Mouse (Mus musculus) lung, postnatal 0 days (tissue): ENCODE measurements around the gene Ctdsp2. TPM values are rescaled to one million over a fixed set of nuclear protein-coding genes. Genes with fewer than 3 reads are reported as not detected.

ENCODE experiments used
- ATAC-seq: fragments of 200-750 bp; cut with Nextera tagmentation; 2 replicates; pipeline ENCODE4 v1.8.0; 2017; ENCODE audit warnings: moderate library complexity
- DNase-seq: peaks from one replicate; pipeline ENCODE4 v3.0.0-alpha.2; 2016; ENCODE audit warnings: low spot score
- H3K27ac ChIP-seq: fragments of 300-500 bp; sonication (generic); 2 replicates; pipeline ENCODE4 v1.5.1; 2014; ENCODE audit warnings: antibody characterized with exemption, mild to moderate bottlenecking, low read length, mixed read lengths
- H3K27me3 ChIP-seq: fragments of 300-500 bp; sonication (generic); replicated peaks from 2 replicates; pipeline ENCODE4 v1.6.1; 2014; ENCODE audit warnings: low read length, mixed read lengths; ENCODE audit not compliant: insufficient read depth
- H3K36me3 ChIP-seq: fragments of 300-500 bp; sonication (generic); 2 replicates; pipeline ENCODE4 v1.6.1; 2014; ENCODE audit warnings: low read length, mixed read lengths; ENCODE audit not compliant: insufficient read depth
- H3K4me1 ChIP-seq: fragments of 300-500 bp; sonication (generic); 2 replicates; pipeline ENCODE4 v1.6.1; 2014; ENCODE audit warnings: antibody characterized with exemption, low read depth, low read length, mixed read lengths; ENCODE audit not compliant: insufficient read depth
- H3K4me2 ChIP-seq: fragments of 300-500 bp; sonication (generic); replicated peaks from 2 replicates; pipeline ENCODE4 v1.6.1; 2014; ENCODE audit warnings: low read depth, mild to moderate bottlenecking, low read length, moderate library complexity, mixed read lengths
- H3K4me3 ChIP-seq: fragments of 300-500 bp; sonication (generic); 2 replicates; pipeline ENCODE4 v1.5.1; 2014; ENCODE audit warnings: low read depth, low read length
- H3K9ac ChIP-seq: fragments of 300-500 bp; sonication (generic); replicated peaks from 2 replicates; pipeline ENCODE4 v1.6.1; 2014; ENCODE audit warnings: low read depth, mild to moderate bottlenecking
- H3K9me3 ChIP-seq: fragments of 300-500 bp; sonication (generic); 2 replicates; pipeline ENCODE4 v1.6.1; 2016; ENCODE audit warnings: low read length, mixed read lengths
- CTCF ChIP-seq: IDR thresholded peaks from 2 replicates; pipeline ENCODE4 v1.5.1; 2016; ENCODE audit warnings: antibody characterized with exemption, mild to moderate bottlenecking
- EP300 ChIP-seq: IDR thresholded peaks from 2 replicates; pipeline ENCODE4 v1.6.1; 2016; ENCODE audit warnings: antibody characterized with exemption, mild to moderate bottlenecking, control low read depth
- WGBS: fragments of 180-500 bp; shearing (Covaris S2); extraction: QIAGEN DNeasy Blood & Tissue Kit; methylation state at CpG from one replicate; pipeline ENCODE4 v1.1.7; 2014; 5-methylcytosine and 5-hydroxymethylcytosine counted together
- polyA plus RNA-seq: library from polyadenylated mRNA; unstranded; fragments of >200 nt; fragmentation: Nextera tagmentation; extraction: Ambion mirVana; gene quantifications from 2 replicates; pipeline ENCODE4 v1.2.1, GENCODE M21; 2015

Gene Ctdsp2
- polyA plus RNA-seq, 1 experiment from 2014 or later, result 63.9 TPM

DNA sequence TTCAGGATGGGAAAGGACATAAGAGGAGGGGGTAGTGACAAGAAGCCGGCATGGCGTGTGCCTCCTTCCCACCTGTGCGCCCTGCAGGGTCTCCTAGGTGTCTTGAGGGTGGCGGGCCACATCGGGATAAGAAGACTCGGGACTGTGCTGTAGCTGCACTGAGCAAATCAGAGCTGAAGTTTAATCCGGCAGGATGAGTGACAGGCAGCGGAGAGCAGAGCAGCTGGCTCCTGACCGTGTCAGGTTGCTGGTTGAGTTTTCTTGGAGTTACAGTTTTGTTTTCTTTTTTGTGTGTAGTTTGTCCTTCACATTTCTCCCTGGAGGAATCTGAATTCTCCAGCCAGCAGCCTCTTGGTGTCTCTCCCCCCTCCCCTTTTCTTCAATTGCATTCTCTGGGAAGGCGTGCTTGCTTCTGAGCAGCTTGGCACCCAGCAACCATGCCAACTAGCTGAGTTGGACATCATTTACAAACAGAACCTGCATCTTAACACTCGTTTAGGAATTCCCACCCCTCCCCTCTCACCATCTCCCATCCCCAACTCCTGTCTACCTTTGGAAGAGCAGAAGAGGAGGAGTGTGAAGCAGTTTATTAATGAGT lies 2.5 kb downstream of the Ctdsp2 start:
- peaks cover 41% of the 10 kb centered on the region for H3K4me1 ChIP-seq
- H3K9ac ChIP-seq, result peak overlapping the region; percentile 99
- peak overlapping the region; percentile 80 for H3K4me2 ChIP-seq
- no peaks in the 10 kb centered on the region for H3K9me3 ChIP-seq
- peak overlapping the region; percentile 98 for H3K4me3 ChIP-seq
- DNase-seq (no peak), ATAC-seq (no peak)
- peak overlapping the region; percentile 100 for H3K27ac ChIP-seq
- H3K36me3 ChIP-seq, result no peaks in the 10 kb centered on the region
- WGBS, result 11% methylated on average over 11 of the region's 11 CpGs
- no peak for TF ChIP-seq CTCF
- TF ChIP-seq EP300, result no peak
- H3K27me3 ChIP-seq, result no peaks in the 10 kb centered on the region

DNA sequence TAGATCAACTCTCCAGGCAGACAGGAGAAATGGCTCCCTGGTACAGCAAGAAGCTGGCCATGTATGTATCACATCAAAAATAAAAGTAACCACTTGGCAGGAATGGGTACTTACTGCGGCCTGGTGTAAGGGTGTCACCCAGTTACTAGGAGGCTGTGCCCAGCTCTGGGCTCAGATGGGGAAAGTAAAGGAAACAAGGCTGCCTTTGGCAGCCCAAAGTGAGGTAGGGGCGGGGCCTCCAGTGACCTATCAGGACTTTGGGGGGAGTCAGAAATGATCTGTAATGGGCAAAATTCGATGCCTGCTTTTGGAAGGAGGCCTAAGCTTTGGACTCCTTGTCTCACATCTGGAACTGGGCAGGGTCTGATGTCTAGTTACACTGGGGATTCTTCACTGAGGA lies 3.2 kb downstream of the Ctdsp2 start:
- peak overlapping the region; percentile 80 for H3K4me2 ChIP-seq
- no peaks in the 10 kb centered on the region for H3K27me3 ChIP-seq
- H3K4me3 ChIP-seq, result peak overlapping the region; percentile 98
- H3K9me3 ChIP-seq, result no peaks in the 10 kb centered on the region
- ATAC-seq (no peak), DNase-seq (no peak)
- no peak for TF ChIP-seq CTCF
- H3K36me3 ChIP-seq, result no peaks in the 10 kb centered on the region
- H3K27ac ChIP-seq, result peak overlapping the region; percentile 100; the same call in 1 of the 2 replicates
- 28% methylated on average over 3 of the region's 3 CpGs for WGBS
- H3K9ac ChIP-seq, result peak overlapping the region; percentile 99; the same call in 1 of the 2 replicates
- peaks cover 48% of the 10 kb centered on the region for H3K4me1 ChIP-seq

GRCm38 (mm10) chr10:126983193-126983725 lies 4.7 kb downstream of the Ctdsp2 start:
- H3K4me2 ChIP-seq, result peak overlapping the region; percentile 80
- TF ChIP-seq EP300, result no peak
- TF ChIP-seq CTCF, result no peak
- no peak for DNase-seq
- H3K27ac ChIP-seq, result peak overlapping the region; percentile 82
- H3K36me3 ChIP-seq, result no peaks in the 10 kb centered on the region
- H3K9me3 ChIP-seq, result no peaks in the 10 kb centered on the region
- peak overlapping the region; percentile 98 for H3K4me3 ChIP-seq
- peak overlapping the region; percentile 39; the same call in 1 of the 2 replicates for H3K9ac ChIP-seq
- H3K27me3 ChIP-seq, result no peaks in the 10 kb centered on the region
- WGBS, result 16% methylated on average over 14 of the region's 14 CpGs
- ATAC-seq, result no peak
- H3K4me1 ChIP-seq, result peaks cover 62% of the 10 kb centered on the region

GRCm38 (mm10) chr10:126984189-126985004 lies 5.9 kb downstream of the Ctdsp2 start:
- 0 out of 2 replicates have a peak overlapping the region, but pooled peaks have one; percentile 5 for H3K4me3 ChIP-seq
- peak; percentile 12 for DNase-seq
- TF ChIP-seq EP300, result no peak
- no peak for TF ChIP-seq CTCF
- H3K9me3 ChIP-seq, result no peaks in the 10 kb centered on the region
- ATAC-seq, result no peak
- no peak overlapping the region for H3K9ac ChIP-seq
- H3K27ac ChIP-seq, result peak overlapping the region; percentile 82
- no peaks in the 10 kb centered on the region for H3K27me3 ChIP-seq
- 11% methylated on average over 5 of the region's 5 CpGs for WGBS
- H3K4me2 ChIP-seq, result peak overlapping the region; percentile 80
- H3K4me1 ChIP-seq, result peaks cover 68% of the 10 kb centered on the region
- H3K36me3 ChIP-seq, result no peaks in the 10 kb centered on the region

DNA sequence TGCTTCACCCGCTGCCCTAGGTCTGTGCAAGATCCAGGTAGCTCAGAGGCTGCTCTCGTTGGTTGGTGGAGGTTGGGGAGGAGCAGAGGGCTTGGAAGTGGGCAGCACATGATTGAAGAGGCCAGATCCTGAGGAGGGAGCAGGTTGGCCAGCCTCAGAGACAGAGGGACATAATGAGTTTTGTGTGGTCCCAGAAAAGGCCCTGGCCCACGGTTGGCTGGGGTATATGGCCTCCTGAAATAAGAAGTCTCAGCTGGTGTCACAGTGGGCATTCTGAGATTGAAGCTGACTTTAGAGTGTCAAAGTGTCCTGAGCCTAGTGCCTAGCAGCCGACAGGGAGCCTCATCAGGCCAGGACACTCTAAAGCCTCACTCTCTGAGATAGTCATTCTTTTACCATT lies 6.6 kb downstream of the Ctdsp2 start:
- Histone ChIP-seq H3K36me3 (no peaks in the 10 kb centered on the region), H3K4me1 (peaks cover 68% of the 10 kb centered on the region), H3K9ac (no peak overlapping the region), H3K4me3 (no peak overlapping the region), H3K27ac (peak overlapping the region; percentile 82), H3K4me2 (peak overlapping the region; percentile 80), H3K27me3 (no peaks in the 10 kb centered on the region), H3K9me3 (no peaks in the 10 kb centered on the region)
- 56% methylated on average over 4 of the region's 4 CpGs for WGBS
- no peak for ATAC-seq
- TF ChIP-seq CTCF (no peak), EP300 (no peak)
- DNase-seq, result peak; percentile 4

DNA sequence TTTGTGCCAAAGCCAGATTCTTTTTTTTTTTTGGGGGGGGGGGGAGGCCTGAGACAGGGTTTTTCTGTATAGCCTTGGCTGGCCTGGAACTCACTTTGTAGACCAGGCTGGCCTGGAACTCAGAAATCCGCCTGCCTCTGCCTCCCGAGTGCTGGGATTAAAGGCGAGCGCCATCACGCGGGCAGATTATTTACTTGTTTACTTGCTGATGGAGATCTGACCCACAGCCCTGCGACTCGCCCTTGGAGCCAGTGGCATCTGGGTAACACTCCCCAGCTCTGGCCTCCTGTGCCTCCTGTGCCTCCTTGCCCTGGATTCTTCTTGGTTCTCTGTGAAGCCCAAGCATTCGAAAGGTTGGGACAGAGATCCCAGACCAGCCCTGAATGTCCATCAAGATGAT lies 7.1 kb downstream of the Ctdsp2 start:
- Histone ChIP-seq H3K36me3 (no peaks in the 10 kb centered on the region), H3K4me1 (peaks cover 69% of the 10 kb centered on the region), H3K9ac (no peak overlapping the region; the same call in 1 of the 2 replicates), H3K27ac (peak overlapping the region; percentile 82), H3K4me2 (peak overlapping the region; percentile 5; the same call in 1 of the 2 replicates), H3K27me3 (no peaks in the 10 kb centered on the region), H3K9me3 (no peaks in the 10 kb centered on the region), H3K4me3 (no peak overlapping the region)
- ATAC-seq (no peak), DNase-seq (no peak)
- WGBS, result 78% methylated on average over 9 of the region's 9 CpGs
- no peak for TF ChIP-seq CTCF
- TF ChIP-seq EP300, result no peak
